Mouse (Mus musculus): ENCODE data around the gene Serinc3.

Gene Serinc3

DNA sequence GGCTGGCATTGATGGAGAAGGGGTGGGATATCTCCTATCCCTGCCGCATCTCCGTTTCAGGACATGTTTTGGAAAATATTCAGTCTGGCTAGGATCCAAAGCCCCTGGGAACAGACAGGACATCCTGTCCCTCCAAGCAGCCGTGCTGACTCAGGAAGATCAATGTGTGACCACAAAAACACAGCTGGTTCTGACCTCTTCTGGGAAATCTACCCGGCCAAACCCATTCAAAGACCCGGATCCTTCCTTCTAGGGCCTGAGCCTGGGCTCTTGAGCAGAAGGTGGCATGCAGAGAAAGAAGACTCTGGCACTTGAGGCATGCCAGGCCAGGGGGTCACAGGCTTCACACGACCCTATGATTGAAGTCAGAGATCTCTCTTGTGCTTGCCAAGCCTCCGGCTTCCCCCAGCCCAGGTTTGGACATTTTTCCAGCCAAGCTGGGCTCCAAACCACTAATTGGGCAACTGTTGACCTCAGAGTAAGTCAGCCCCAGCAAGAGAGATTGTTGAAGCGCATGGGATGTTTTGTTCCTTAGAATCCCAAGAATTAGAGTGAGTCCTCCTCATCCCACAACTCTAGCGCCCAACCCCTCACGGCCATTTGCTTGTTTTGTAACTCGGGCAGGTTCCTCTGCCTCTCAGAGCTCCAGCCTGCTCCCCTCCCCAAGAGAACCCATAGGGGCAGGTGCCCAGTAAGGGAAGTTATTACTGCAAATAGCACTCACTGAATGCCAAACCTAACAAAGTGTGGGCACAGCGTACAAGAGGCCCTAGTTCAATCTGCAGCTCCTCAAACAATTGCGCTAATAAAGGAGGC lies 48.7 kb downstream of the Serinc3 start:
- in situ Hi-C loops (cut with MboI): no loop called here

- in situ Hi-C loops (cut with MboI): no loop called here
Observed at GRCm38 (mm10) chr2:163595119-163595518, 49.8 kb downstream of the Serinc3 start.

- in situ Hi-C loops (cut with MboI): no loop called here
Observed at GRCm38 (mm10) chr2:163593636-163594282, 51.2 kb downstream of the Serinc3 start.

- in situ Hi-C loops (cut with MboI): no loop called here
Observed at GRCm38 (mm10) chr2:163592084-163592483, 52.8 kb downstream of the Serinc3 start.

GRCm38 (mm10) chr2:163590996-163591395 lies 53.9 kb downstream of the Serinc3 start:
- in situ Hi-C loops (cut with MboI): no loop called here

DNA sequence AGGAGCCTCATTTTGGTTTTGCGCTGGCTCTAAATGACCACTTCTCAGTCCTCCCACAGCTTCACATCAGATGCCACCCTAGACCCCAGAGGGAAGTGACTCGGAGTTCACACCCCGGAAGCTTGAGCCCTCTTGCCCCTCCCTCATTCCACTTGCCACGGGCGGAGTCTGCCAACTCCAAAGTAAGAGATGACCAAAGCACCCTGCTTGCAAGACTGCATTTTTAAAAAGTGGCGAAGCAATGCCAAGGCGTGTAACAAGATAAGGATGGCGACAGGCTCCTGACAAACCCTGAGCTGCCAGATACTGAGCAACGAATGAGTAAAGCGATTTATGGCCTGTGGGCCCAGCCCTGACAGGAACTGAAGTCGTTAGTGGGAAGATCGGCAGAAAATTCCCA lies 54.7 kb downstream of the Serinc3 start:
- in situ Hi-C loops (cut with MboI): no loop called here

DNA sequence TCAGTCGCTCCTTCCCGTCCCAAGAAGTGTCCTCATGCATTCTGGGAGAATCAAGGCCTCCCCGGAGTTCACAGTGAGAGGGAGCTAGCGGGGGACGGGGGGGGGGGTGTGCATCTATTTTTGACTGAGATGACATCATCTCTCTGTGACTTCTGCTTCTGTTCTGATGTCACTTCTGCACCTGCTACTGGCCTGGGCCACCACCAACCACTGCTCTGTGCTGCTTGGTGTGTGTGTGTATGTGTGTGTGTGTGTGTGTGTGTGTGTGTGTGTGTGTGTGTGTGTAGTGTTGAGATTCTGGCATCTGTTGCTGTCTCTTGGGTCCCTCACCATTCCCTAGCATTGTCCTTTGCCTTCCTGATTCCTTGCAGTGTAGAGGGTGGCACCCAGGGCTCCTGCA lies 57.4 kb downstream of the Serinc3 start:
- in situ Hi-C loops (cut with MboI): no loop called here

- in situ Hi-C loops (cut with MboI): no loop called here
Observed at GRCm38 (mm10) chr2:163586384-163587261, 58.3 kb downstream of the Serinc3 start.

DNA sequence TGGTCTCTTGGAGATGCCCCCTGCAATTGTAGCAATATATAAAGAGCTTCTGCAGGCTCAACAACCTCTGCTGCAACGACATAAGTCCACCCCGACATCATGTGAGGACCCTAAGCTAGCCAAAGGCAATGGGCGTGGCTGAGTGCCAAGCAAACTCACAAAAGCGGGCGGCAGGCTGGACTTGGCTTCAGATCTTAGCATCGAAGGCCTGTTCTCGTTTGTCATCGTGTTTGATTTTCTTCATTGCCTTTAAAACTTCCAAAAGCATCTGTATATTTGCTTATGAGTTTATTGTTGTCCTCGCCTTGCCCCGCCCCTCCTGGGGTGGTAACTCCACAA lies 60.9 kb downstream of the Serinc3 start:
- in situ Hi-C loops (cut with MboI): no loop called here

DNA sequence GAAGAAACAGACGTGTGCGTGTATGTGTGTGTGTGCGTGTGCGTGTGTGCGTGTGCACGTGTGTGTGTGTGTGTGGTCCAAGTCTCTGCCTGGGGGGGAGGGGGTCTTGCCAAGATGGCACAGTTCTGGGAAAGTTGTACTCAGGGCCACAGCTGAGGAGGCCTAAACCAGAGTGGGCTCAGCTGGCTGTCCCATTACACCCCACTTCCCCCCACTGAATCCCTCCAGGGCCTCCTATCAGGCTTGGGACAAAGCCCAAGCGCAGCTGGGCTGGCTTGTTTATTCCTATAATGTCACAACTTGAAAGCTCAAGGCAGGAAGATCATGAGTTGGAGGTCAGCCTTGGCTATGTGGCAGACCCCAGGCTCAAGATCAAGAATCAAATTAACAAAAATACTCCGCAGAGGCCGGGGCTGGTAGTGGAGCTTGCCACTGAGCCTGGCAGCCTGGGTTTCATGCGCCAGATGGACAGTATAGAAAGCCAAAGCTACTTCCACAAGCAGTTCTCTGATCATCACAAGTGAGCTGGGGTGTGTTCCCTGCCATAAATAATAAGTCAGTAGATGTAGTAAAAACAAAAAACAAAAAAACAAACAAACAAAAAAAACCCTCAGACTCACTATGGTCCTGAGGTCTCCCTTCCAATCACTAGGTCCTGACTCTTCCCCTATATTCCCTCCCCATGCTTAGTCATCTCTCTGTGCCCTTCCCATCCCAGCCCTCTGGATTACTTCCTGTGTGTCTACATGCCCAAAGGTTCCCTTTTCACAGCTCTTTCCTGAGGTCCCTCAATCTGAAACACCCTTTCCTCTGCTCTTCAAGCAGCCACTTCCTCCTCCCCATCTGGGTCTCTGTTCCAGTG lies 61.5 kb downstream of the Serinc3 start:
- in situ Hi-C loops (cut with MboI): no loop called here

- in situ Hi-C loops (cut with MboI): no loop called here
Observed at GRCm38 (mm10) chr2:163580069-163580945, 64.6 kb downstream of the Serinc3 start.

- in situ Hi-C loops (cut with MboI): no loop called here
Observed at GRCm38 (mm10) chr2:163577986-163578385, 66.9 kb downstream of the Serinc3 start.

DNA sequence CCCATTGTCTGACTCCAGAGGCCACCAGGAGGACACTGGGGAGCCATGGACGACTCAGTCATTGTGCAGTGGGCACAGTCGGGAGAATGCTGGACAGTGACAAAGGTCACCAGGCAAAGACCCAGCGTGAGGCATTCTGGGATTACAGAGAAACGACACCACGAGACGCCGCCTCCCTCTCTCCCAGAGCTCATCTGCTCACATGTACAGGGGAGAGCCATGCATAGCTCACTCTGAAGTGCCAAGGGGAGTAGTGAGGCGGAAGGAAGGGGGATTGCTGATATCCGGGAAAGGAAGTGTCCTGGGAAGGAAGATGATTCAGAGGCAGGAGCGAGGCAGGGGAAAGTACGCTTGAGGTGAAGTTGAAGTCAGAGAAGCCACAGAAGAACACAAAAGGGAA lies 69.7 kb downstream of the Serinc3 start:
- in situ Hi-C loops (cut with MboI): no loop called here

DNA sequence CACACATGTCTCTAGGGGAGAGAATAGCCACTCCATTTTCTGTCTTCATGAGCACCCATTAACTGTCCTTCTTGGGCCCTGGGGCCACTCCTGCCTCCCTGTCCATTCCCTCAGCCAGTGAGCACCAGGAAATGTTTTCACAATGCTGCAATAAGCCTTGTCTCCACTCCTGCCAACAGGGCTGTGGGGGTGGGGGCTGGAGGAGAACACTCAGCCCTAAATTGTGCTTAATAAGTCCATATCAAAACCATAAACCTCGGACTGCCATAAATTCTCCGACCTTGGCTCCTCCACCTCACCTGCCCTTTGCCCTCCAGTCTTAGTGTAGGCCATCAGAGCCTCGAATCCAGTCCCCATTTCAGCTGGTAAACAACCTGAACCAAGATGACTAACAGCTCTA lies 70.6 kb downstream of the Serinc3 start:
- in situ Hi-C loops (cut with MboI): no loop called here

Measured in mature B cell (primary cell).